Mouse (Mus musculus) kidney, postnatal 14 days (tissue): ENCODE results near the gene Ddx39.

ENCODE experiments used
- DNase-seq: peaks from one replicate; pipeline ENCODE4 v3.0.0; 2022; ENCODE audit warnings: mixed read lengths

The Ddx39 gene

DNA sequence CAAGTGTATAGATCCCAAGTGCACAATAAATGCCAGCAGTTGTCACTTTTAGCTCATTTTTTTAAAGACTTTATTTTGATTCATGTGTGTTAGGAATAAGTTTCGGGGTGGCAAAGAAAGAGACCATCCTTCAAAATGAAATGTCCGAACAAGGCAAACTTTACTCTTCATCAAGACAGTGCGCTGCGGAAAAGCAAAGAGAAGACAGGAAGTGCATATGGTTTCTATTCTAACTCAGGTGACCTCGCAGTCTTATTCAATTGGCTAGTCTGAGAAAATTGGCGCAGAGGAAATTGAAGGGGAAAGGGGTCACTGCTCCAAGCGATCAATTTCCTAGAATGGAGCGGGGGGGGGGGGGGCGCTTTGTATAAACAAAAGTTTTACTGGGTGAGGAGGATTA is 15.4 kb upstream of the Ddx39 start:
- no peak for DNase-seq

DNA sequence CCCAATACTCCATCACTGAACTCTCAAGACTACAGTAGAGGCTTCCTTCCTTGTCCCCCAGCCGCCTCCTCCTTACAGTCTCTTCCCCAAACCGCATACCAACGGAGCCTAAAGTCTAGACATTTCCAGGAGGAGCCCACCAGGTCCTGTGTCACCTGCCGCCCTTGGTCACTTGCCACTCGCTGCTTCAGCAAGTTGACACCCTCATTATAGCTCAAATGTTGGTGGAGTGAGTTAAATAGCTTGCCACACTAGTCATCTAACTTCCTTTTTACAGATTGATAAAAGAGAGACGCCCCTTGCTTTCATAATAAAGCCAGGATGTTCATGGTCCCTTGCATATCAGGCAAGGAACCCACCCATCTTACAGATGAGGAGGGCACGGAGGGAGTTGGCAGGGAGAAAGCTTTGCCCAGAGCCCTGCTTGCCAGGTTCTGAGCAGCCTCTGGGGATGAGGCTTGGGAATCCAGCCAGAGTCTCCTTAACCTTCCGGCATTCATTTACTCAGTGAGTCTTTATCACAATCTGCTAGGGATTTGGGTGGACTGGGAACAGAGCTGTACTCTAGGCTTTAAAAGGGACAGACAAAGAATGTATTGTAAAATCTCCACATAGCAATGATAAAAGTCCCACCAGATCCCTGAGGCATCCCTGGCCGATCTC is 14.4 kb upstream of the Ddx39 start:
- no peak for DNase-seq

DNA sequence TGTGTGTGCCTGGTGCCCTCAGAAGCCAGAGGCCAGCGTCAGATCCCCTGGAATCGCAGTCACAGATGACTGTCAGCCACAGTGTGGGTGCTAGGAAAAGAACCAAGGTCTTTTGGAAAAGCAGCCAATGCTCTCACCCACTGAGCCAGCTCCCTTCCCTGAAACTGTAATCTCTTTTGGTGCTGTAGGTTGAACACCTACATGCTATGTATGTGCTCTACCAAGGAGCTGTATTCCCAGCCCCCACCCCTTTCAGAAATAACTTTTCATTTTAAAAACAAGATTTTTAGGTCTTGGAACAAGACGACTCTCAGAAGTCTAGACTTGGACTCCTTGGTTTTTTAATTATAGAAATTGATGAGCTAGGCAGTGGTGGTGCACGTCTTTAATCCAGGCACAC is 11.6 kb upstream of the Ddx39 start:
- no peak for DNase-seq

DNA sequence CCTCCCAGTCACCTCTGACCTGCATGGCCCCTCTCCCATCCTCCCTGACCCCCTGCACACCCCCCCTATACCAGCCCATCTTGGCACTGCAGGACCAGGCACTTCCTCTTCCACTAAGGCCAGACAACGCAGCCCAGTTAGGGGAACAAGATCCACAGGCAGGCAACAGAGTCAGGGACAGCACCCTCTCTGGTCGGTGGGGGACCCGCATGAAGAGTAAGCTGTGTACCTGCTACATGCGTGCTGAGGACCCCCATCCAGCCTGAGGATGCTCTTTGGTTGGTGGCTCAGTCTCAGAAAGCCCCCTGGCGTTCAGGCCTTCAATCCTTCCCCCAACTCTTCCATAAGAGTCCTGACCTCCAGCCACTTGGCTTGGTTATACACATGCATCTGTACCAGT is 8.6 kb upstream of the Ddx39 start:
- DNase-seq: no peak

DNA sequence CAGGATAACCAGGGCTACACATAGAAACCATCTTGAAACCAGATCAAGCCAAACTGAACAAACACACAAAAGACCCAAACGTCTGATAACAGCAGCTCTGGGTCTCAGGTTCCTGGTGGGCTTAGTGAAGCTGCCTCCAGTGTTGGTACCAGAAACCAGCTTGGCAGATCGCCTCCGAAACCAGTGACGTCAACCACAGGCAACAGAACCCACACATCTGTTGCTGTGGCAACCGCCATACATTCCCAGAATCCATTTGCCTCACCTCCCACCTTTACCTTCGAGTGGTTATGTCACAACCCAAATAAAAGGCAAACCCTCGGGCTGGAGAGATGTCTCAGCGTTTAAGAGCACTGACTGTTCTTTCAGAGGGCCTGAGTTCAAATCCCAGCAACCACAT is 7.4 kb upstream of the Ddx39 start:
- no peak for DNase-seq

DNA sequence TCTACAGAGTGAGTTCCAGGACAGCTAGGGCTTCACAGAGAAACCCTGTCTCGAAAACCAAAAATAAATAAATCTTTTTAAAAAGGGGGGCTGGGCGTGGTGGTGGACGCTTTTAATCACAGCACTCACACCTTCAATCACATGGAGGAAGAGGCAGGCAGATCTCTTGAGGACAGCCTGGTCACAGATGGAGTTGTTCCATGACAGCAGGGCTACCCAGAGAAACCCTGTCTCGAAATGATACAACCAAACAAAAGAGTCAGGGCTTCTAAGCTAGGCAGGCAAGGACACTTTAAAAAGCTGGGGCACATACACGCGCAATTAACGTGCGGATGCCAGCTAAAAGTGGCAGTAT is 324 bp upstream of the Ddx39 start:
- no peak for DNase-seq

DNA sequence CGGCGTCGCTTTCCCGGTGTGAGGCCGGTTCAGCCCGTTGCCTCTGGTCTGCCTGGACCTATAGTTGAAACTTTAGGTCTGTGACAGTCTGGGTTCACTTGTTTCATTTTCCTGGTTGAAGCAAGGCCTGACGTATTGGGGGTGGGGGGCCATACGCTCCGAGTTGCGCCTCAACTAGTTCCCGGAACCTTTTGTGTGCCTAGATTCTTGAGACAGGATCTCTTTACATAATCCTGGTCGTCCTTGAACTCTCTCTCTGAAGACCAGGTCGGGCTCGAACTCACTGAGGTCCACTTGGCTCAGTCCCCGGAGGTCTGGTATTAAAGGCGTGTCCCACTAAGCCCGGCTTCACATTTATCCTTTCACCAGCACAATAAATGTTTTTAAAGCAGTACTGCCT is 794 bp downstream of the Ddx39 start:
- no peak for DNase-seq

DNA sequence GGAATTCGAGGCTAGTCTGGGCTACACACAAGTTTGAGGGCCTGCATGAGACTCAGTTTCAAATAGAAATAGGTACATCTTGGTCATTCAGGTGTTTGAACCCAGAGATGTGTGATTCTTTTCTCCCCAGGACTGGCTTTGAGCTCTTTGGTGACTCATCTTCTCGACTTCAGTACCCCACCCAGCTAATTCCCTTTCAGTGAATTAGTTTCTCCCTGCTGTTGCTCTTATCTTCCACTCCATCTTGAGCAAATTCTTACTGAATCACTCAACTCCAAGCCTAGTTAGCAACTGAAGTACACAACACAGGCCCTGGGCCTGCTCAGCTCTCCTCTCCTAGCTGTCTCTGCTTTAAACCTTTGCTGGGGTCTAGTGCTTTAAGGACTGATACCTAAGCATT is 1.6 kb downstream of the Ddx39 start:
- DNase-seq: no peak

DNA sequence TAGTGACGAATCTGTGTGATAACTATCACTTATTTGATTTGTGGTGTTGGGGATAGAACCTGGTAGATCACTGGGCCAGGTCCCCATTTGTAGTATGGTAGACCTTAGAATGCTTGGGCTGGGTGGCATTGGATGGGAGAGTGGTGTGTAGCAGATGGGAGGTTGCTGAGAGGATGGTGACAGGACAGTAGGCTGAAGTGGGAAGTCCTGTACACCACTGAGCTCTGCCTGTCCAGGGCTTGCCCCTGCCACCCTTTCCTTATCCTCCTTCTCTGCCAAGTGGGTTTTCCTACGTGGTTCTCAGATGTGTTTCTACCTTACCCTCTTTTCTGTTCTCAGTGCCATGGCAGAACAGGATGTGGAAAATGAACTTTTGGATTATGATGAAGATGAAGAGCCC is 4.1 kb downstream of the Ddx39 start:
- no peak for DNase-seq

DNA sequence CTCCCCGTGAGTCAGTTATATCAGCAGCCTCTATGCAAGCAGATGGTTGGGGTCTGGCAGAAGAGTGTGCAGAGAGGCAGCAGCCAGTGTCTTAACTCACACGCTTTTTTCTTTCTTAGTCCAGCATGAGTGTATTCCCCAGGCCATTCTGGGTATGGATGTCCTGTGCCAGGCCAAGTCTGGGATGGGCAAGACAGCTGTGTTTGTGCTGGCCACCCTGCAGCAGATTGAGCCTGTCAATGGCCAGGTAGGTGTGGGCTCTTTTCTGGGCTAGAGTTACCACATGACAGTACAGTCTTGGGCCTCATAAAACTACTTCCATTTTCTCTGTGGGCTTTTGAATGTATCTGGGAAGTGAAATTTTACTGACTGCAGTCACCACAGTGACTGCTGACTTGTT is 4.7 kb downstream of the Ddx39 start:
- DNase-seq: no peak

DNA sequence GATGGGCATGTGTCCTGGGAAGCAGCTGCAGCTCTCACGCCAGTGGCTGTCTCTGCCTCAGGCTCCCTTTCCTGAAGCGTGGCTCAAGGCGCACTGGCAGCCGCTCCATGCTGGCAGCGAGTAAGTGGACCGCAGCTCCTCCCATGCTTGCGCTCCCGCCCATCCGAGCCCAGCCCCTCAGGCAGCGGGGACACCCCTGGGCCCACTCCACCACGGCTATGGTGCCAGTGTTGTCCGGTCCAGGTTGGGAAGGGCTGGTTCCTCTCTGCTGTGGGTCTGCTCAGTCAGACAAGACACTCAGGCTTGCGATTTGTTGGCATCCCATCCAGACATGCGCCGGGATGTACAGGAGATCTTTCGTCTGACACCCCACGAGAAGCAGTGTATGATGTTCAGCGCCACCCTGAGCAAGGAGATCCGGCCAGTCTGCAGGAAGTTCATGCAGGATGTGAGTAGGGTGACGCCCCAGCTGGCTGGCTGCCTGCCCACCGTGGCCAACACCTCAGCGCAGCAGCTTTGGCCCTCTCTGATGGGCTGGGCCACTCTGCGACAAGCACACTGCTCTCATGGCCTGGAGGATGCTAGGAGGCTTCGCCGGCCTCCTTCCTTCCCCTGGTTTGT is 6.5 kb downstream of the Ddx39 start:
- peak; percentile 88 for DNase-seq

DNA sequence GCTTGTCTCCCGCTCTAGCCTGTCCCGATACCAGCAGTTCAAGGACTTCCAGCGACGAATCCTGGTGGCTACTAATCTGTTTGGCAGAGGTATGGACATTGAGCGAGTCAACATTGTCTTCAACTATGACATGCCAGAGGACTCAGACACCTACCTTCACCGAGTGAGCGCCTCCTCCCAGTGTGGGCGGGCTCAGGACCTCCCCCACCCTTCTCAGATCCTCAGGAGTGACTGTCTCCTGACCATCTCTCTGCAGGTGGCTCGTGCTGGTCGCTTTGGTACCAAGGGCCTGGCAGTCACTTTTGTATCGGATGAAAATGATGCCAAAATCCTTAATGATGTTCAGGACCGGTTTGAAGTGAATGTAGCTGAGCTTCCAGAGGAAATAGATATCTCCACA is 7.7 kb downstream of the Ddx39 start:
- no peak for DNase-seq

DNA sequence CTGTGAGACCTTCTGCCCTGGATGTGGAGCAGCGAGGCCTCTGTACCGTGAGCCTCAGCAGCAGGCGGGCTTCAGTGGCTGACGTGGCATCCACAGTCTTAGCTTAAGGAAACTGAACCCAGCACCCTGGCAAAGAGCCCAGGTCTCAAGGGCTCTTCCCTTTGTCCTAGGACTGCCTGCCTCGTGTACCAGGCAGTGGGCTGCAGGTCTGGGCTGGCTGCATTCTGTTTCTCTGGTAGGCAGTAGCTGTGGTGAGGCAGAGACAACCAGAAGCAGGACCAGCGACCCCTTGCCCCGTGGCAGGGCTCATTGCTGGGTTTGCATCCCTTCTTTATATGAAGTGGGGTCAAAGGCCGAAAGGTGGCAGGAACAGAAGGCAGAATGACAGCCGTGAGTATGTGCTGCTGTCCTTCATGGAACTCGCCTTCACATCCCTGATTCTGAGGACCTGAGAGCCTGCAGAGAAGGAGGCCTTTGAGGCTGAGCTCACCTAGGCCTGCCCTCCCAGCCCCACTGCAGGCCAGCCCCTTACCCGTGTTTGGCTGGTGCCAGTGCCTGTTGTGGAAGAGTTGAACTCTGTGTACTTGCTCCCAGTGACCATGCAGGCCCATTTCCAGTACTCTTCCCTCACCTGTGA is 8.6 kb downstream of the Ddx39 start:
- no peak for DNase-seq

DNA sequence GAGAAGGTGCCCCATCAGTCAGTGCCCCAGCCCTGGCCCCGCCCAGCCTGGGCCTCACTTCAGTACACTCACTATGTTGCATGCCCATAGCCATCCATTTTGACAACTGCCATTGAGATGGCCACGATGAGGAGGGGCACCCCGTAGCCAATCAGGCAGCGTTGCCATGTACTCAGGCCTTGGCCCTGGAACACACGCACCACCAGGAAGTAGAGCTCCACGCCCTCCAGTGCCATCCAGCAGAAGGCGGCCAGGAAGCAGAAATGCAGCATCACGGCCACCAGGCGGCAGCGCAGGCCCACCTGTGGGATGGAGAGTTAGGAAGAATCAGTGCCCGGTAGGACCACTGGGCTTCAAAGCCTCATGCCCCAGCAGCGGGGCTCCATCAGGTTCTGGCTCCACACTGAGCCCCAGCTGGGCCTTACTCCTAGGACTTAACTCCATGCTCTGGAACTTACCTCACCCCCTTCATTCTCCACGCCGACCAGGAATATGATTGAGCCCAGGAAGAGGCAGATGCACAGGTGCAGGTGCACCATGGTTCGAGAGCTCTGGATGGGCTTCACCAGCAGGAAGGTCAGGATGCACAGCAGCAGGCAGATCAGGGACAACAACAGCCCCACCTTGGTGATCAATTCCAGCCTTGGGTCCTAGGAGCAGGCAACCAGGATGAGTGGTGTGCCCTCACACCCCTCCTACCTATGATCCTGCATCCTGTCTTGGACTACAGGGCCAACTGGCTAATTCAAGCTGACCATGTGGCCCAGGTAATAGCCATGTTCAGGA is 9.9 kb downstream of the Ddx39 start:
- peak; percentile 85 for DNase-seq

DNA sequence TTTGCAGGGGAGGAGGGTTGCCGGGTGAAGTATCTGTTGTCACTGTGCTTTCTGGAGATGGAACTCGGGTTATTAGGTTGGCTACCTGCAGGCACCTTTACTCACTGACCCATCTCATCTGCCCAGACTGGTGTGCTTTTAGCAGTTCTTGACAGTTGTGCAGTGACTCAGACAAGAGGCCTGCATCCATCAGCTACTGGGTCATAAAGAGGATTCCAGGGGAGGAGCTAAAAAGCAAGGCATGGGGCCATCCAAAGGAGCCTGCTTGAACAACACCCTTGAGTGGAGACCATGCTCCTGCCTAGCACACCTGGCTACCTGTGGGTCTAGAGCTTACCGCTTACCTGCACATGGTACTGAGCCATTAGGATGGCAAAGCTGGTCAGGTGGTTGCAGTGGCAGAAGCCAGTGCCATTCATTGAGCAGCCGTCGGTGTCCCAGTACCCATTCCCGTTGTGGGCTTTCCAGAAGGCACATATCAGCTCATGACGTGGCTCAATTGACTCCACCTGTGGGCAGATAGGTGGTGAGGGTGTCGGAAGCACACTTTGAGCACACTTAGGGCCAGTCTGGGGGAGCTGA is 10.6 kb downstream of the Ddx39 start:
- no peak for DNase-seq

DNA sequence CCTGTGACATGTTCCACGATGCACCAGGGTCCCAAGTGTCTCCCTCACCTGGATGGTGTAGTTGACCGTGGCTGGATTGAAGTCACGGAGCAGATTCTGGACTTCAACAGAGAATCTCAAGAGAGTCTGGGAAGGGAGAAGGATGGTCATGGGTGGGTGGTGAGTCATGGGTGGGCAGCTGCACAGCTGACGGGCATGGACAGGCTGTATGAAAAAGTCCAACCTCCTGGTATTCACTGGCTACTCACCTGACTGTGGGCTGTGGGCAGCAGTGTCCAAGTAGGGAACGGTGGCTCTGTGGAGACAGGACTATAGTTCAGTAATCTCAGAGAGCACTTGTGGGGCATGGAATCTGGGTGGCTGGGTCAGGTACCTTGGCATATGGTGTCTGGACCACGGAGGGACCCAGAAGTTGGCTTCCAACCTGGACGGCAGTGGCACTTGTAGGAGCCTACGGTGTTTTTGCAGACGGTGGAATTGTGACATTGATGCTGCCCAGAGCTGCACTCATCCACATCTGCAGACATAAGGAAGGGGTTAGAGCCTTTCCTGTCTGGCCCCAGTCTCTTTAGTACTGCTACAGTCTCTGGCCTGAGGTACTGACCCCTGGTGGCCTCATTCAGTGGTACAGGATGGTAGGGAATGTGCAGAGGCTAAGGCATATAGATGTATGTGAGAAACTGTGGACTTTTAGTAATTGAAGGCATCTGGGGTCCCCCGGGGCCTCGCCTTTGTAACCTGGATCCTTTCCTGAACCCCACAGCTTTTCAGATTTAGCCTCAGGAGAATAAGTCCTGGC is 14.2 kb downstream of the Ddx39 start:
- peak; percentile 53 for DNase-seq

DNA sequence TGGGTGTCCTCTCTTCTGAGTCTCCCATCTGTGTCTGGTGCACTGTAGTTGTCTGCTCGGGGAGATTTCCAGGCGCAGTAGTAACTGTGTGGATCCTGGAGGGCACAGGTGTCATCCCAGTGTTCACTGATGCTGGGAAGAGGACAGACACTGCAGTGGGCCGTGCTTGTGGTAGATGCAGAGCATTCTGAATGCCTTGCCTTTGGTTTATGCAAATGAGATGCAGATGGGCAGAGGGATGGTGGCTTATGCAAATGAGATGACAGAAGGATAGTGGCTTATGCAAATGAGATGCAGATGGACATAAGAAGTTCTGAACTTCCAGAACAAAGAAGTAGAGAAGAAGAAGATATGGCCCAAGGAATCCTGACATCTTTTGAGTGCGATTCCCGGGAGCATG is 16.9 kb downstream of the Ddx39 start:
- DNase-seq: no peak

DNA sequence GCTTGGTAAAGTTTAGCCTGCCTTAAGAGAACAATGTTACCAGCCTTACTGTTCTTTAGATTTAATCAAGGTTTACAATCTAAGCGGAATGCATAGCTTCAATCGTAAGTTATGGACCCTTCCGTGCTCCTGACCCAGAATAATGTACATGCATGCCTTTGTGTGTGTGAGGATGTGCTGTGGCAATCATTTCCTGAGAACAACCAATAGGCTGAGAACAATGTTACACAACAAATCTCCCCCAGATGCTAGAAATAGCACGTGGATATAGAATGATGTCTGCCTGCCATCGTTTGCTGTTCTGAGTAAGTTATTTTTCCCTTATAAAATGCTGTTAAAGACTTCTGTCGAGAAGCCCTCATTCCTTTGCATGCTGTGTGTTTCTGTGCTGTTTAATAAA is 17.9 kb downstream of the Ddx39 start:
- DNase-seq: no peak

DNA sequence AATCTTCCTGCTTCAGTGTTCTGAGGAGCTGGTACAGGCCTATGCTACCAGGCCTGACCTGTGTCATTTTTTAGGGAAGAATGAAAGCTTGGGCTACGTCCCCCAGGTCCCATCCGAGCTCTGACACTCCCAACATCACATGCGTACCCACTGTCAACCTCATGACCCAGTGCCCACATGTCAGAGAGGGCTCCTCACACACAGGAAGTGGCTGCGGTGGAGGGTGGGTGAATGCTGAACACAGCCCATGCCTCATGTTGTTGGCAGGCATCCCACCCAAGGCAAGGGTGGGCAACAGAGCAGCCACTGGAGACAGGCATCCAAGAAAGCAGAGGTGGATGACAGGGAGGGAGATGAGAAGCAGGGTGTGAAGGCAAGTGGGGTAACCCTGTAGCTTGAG is 21.7 kb downstream of the Ddx39 start:
- DNase-seq: no peak

DNA sequence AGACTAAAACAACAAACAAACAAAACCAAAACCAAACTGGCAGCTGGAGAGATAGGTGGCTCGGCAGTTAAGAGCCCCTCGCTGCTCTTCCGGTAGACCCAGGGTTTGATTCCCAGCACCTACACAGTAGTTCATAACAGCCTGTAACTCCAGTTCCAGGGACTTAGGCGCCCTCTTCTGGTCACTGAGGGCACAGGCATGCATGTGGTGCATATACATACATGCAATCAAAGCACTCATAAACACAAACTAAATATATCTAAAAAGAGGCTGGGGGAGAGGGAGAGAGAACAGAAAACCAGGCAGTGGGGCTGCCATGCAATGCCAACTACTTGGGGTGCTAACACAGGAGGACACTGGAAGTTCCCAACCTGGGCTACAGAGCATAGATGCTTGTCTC is 22.4 kb downstream of the Ddx39 start:
- DNase-seq: no peak

DNA sequence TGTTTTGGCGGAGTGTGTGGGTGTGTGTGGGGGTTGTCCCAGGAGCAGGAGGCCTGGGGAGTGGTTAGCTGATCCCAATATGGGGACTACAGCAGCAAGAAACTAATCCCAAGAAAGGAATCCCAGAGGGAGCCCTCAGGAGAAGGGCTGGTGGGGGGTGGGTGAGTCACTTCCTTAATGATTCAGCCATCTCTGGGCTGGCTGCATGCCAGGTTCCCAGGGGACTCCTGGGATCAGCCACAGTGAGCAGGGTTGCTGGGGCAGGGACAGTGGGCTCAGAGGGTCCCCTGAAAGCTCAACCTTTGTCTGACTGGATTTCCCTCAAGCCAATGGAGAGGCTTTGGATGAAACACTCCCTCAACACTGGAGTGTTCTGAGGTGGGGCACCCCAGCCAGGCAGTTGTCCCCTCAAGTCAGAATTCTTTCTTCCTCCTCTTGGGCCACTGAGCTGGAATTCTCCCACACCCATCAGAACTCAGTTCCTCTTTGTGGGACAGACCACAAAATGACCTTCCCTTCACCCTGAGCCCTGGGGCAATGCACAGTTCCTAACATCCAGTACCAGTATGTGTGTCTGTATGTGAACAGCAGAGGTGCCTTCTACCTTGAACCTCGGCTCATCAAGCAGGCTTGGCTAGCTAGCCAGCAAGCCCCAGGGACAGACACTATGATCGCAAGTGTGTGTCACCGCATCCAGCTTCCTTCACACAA is 23.0 kb downstream of the Ddx39 start:
- DNase-seq: peak; percentile 81
